Mouse (Mus musculus) hindbrain, embryonic 16.5 days (tissue): ENCODE results near the gene Fam43b. TPM values are rescaled to one million over a fixed set of nuclear protein-coding genes. Genes with fewer than 3 reads are reported as not detected.

ENCODE experiments used
- ATAC-seq: fragments of 200-750 bp; cut with Nextera tagmentation; 2 replicates; pipeline ENCODE4 v1.8.0; 2017; ENCODE audit warnings: moderate TSS enrichment, moderate library complexity
- H3K27ac ChIP-seq: fragments of 300-500 bp; sonication (generic); 2 replicates; pipeline ENCODE4 v1.5.1; 2014; ENCODE audit warnings: low read depth, mild to moderate bottlenecking, control low read depth, low read length, moderate library complexity
- H3K27me3 ChIP-seq: fragments of 300-500 bp; sonication (generic); replicated peaks from 2 replicates; pipeline ENCODE4 v1.6.1; 2014; ENCODE audit warnings: low read length; ENCODE audit not compliant: control insufficient read depth, insufficient read depth
- H3K36me3 ChIP-seq: fragments of 300-500 bp; sonication (generic); 2 replicates; pipeline ENCODE4 v1.6.1; 2014; ENCODE audit warnings: mild to moderate bottlenecking, low read length, moderate library complexity, mixed read lengths; ENCODE audit not compliant: control insufficient read depth, insufficient read depth
- H3K4me1 ChIP-seq: fragments of 300-500 bp; sonication (generic); 2 replicates; pipeline ENCODE4 v1.6.1; 2014; ENCODE audit warnings: low read depth, low read length; ENCODE audit not compliant: control insufficient read depth, insufficient read depth
- H3K4me2 ChIP-seq: fragments of 300-500 bp; sonication (generic); 2 replicates; pipeline ENCODE4 v1.6.1; 2014; ENCODE audit warnings: mild to moderate bottlenecking, low read length, control low read depth, moderate library complexity
- H3K4me3 ChIP-seq: fragments of 300-500 bp; sonication (generic); 2 replicates; pipeline ENCODE4 v1.5.1; 2014; ENCODE audit warnings: mild to moderate bottlenecking, low read length, control low read depth, moderate library complexity
- H3K9ac ChIP-seq: fragments of 300-500 bp; sonication (generic); 2 replicates; pipeline ENCODE4 v1.6.1; 2014; ENCODE audit warnings: low read depth, mild to moderate bottlenecking, control low read depth, low read length, moderate library complexity
- H3K9me3 ChIP-seq: fragments of 300-500 bp; sonication (generic); 2 replicates; pipeline ENCODE4 v1.6.1; 2014; ENCODE audit warnings: mild to moderate bottlenecking, low read length, moderate library complexity; ENCODE audit not compliant: control insufficient read depth
- WGBS: fragments of 180-500 bp; shearing (Covaris S2); extraction: QIAGEN DNeasy Blood & Tissue Kit; methylation state at CpG from one replicate; pipeline ENCODE4 v1.1.7; 2014; 5-methylcytosine and 5-hydroxymethylcytosine counted together
- polyA plus RNA-seq: library from polyadenylated mRNA; unstranded; fragments of >200 nt; fragmentation: Nextera tagmentation; extraction: Ambion mirVana; gene quantifications from 2 replicates; pipeline ENCODE4 v1.2.1, GENCODE M21; 2015

The Fam43b gene
- polyA plus RNA-seq, 1 experiment from 2014 or later, result 17.3 TPM

DNA sequence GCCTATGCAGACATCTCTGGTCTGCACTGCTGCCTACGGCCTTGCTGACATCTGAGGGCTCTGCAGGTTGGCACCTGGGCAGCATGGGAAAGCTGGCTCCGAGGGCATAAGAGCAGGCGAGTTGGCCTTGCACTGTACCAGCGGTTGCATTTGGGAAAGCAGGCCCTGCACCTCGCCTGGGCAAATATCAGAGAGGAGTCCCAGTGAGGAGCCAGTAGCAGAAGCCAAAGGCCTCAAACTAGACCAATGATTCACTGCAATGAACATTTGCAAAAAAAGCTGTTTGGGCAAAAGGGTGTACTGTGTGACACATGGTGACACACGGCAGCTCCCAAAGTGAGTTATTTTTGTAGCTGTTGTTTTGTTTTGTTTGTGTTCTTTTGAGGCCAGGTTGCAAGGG lies 28.7 kb upstream of the Fam43b start:
- ATAC-seq, result no peak
- no peaks in the 10 kb centered on the region for H3K27me3 ChIP-seq
- WGBS, result 88% methylated on average over 6 of the region's 6 CpGs

DNA sequence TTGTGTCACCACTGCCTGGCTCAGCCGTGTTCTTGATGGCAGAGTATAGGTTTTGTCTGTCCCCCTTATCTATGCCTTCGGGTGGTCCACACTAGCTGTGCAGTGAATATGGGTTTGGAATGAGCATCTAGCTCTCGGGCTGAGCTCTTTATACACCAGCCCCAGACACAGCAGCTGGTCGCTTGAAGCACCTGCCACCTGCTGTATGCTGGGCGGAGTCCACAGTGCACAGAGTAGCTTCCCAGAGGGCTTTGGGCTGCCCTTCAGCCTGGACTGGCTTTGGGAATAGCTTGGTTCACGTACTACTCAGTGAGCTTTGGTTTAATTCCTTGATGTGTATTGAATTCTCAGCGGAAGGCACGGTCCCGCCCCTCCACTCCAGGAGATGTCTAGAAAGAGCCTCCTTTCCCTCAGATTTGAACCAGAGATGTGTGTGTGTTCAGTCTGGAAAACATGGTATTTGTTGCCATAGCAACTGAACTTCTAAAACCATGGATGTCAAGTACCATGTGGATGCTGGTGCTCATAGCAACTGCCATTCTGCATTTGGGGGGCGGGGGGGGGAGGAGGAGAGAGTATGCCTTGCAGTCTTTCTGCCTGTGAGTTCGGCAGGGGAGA lies 22.1 kb upstream of the Fam43b start:
- H3K4me3 ChIP-seq, result no peak overlapping the region
- ATAC-seq, result peak; percentile 61
- WGBS, result 53% methylated on average over 11 of the region's 11 CpGs
- no peak overlapping the region for H3K9ac ChIP-seq
- no peaks in the 10 kb centered on the region for H3K27me3 ChIP-seq
- H3K9me3 ChIP-seq, result no peaks in the 10 kb centered on the region
- H3K4me1 ChIP-seq, result peaks cover 11% of the 10 kb centered on the region
- H3K36me3 ChIP-seq, result no peaks in the 10 kb centered on the region
- no peak overlapping the region for H3K27ac ChIP-seq
- H3K4me2 ChIP-seq, result no peak overlapping the region

More for the DNA sequence above, 28.7 kb upstream of the Fam43b start:
- Histone ChIP-seq H3K9ac (no peak overlapping the region), H3K27ac (no peak overlapping the region), H3K4me1 (peaks cover 3% of the 10 kb centered on the region; the same call in 1 of the 2 replicates), H3K4me2 (no peak overlapping the region), H3K4me3 (no peak overlapping the region), H3K9me3 (no peaks in the 10 kb centered on the region), H3K36me3 (no peaks in the 10 kb centered on the region)

DNA sequence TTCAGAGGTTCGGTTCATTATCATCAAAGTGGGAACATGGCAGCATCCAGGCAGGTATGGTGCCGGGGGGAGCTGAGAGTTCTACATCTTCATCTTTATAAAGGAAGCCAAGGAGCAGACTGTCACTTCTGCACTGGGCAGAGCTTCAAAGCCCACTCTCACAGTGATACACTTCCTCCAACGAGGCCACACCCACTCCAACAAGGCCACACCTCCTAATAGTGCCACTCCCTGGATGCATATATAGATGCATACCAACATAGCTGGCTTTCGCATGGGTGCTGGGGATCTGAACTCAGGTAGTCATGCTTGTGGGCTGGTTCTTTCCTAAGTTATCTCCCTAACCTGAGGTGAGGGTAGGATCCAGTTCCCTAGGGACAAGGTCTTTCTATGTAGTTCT lies 21.6 kb upstream of the Fam43b start:
- Histone ChIP-seq H3K36me3 (no peaks in the 10 kb centered on the region), H3K4me2 (no peak overlapping the region), H3K9ac (no peak overlapping the region), H3K4me1 (peaks cover 11% of the 10 kb centered on the region), H3K27me3 (no peaks in the 10 kb centered on the region), H3K27ac (no peak overlapping the region), H3K4me3 (no peak overlapping the region), H3K9me3 (no peaks in the 10 kb centered on the region)
- 90% methylated on average over 4 of the region's 4 CpGs for WGBS
- ATAC-seq, result no peak

DNA sequence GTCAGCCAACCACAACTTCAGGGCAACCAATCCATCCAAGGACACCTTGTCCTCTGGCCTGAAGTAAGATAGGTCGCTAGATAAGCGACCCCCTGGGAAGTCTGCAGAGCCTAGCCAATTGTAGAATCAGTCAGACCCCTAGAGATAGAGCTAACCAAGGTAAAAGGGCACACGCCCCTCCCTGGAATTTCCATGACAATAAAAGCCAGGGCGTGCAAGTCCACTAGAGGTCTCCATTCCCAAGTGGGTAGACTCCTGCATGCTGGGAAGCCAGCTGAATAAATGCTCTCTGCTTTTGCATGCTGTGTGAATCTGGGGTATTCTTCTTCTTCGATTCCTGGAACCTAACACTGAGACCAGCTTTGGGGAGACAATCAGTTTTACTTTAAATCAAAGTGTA lies 20.1 kb upstream of the Fam43b start:
- WGBS, result 54% methylated on average over 5 of the region's 5 CpGs
- no peaks in the 10 kb centered on the region for H3K9me3 ChIP-seq
- H3K9ac ChIP-seq, result no peak overlapping the region
- H3K4me2 ChIP-seq, result no peak overlapping the region
- H3K4me3 ChIP-seq, result no peak overlapping the region
- ATAC-seq, result no peak
- H3K27me3 ChIP-seq, result no peaks in the 10 kb centered on the region
- H3K36me3 ChIP-seq, result no peaks in the 10 kb centered on the region
- no peak overlapping the region for H3K27ac ChIP-seq
- H3K4me1 ChIP-seq, result peaks cover 11% of the 10 kb centered on the region

DNA sequence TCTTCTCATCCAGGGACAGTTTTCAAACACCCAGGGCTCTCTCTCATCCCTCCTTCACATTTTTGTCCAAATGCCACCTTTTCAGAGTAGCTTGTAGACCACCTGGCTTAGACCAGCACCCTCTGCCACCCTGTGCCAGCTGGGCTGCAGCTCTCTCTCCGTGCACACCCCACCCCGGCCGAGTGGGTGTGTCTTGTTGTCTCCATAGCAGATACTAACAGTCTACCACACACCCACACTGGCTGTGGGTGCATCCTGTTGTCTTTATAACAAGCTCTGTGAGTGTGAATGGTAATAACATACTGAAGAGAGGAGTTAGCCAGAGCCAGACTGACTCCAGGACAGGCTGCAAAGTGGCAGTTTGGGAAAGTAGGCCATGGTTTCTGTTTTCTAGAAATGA lies 19.7 kb upstream of the Fam43b start:
- Histone ChIP-seq H3K4me1 (peaks cover 11% of the 10 kb centered on the region), H3K36me3 (no peaks in the 10 kb centered on the region), H3K9ac (no peak overlapping the region), H3K9me3 (no peaks in the 10 kb centered on the region), H3K27ac (no peak overlapping the region), H3K4me3 (no peak overlapping the region), H3K27me3 (no peaks in the 10 kb centered on the region), H3K4me2 (no peak overlapping the region)
- WGBS, result 79% methylated on average over 3 of the region's 3 CpGs
- no peak for ATAC-seq

DNA sequence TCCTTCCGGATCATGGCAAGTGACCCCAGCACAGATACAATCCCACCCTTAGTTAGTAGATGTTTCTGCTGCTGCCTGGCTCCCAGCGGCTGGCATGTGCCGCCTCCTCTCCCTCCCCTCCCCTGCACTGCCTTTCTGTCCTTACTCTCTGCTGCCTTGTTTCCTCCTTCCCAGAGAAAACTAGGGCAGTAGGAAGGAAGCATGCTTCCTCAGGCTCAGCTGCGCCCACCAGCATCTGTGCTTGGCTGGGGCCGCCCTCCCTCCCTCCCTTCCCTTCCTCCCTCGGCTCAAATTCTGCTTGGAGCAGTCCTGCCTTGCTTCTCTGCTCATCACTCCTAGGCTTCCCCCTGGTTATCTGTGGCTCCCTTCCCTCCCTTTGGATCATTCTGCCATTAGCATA lies 18.4 kb upstream of the Fam43b start:
- 16% methylated on average over 6 of the region's 6 CpGs for WGBS
- Histone ChIP-seq H3K27me3 (no peaks in the 10 kb centered on the region), H3K4me2 (peak overlapping the region; percentile 4; the same call in 1 of the 2 replicates), H3K9me3 (no peaks in the 10 kb centered on the region), H3K4me3 (no peak overlapping the region), H3K27ac (peak overlapping the region; percentile 57), H3K36me3 (no peaks in the 10 kb centered on the region), H3K9ac (no peak overlapping the region; the same call in 1 of the 2 replicates), H3K4me1 (peaks cover 11% of the 10 kb centered on the region)
- ATAC-seq, result peak; percentile 67

DNA sequence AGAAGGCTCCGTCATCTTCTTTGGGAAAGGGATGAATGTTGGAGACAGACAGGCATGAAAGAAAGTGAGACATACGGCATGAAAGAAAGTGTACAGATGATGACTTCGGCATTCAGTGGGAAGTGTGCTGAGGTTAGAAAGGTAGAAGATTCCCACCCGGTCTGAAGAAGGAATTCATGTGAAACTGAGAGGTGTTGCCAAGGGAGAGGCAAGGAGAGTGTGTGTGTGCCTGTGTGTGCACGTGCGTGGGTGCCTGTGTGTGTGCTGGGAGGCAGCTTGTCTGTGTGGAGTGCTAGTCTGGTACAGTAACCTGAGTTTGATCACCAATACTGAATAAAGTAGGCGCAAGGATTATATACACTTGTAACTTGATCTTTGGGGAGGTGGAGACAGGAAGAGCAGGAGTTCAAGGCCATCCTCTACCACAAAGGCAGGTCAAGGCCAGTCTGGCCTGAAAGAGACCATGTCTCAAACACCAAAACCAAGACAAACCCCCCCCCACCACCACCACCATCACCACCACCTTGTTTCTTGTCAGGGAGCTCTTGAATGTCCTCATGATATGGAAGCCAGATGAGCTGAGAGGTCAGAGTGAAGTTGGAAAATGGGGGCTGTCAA lies 15.3 kb upstream of the Fam43b start:
- Histone ChIP-seq H3K4me2 (no peak overlapping the region), H3K27me3 (no peaks in the 10 kb centered on the region; the same call in 1 of the 2 replicates), H3K4me3 (no peak overlapping the region), H3K36me3 (no peaks in the 10 kb centered on the region), H3K9me3 (no peaks in the 10 kb centered on the region), H3K4me1 (peaks cover 9% of the 10 kb centered on the region), H3K27ac (no peak overlapping the region), H3K9ac (no peak overlapping the region)
- no peak for ATAC-seq
- WGBS, result 51% methylated on average over 7 of the region's 7 CpGs

DNA sequence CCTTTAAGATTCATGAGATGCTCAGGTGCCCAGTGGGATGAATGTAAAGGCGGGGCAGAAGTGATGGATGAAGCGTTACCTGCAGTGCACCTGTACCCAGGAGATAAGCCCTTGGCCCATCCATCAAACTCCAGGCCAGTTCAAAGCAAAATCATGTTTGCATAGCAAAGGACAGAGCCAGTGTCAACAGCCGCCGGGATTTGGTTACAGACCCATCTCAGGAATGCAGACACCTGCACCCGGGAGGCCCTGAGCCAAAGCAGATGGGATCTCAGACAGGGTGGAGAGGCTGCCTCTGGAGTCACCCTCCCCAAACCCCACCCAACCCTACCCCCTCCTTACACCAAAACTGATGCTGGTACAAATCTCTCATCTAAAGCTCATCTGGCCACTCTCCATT lies 14.7 kb upstream of the Fam43b start:
- Histone ChIP-seq H3K27me3 (no peaks in the 10 kb centered on the region; the same call in 1 of the 2 replicates), H3K9ac (no peak overlapping the region), H3K9me3 (no peaks in the 10 kb centered on the region), H3K4me2 (no peak overlapping the region), H3K4me3 (no peak overlapping the region), H3K36me3 (no peaks in the 10 kb centered on the region), H3K4me1 (peaks cover 9% of the 10 kb centered on the region), H3K27ac (no peak overlapping the region)
- ATAC-seq, result no peak
- 13% methylated on average over 5 of the region's 5 CpGs for WGBS

DNA sequence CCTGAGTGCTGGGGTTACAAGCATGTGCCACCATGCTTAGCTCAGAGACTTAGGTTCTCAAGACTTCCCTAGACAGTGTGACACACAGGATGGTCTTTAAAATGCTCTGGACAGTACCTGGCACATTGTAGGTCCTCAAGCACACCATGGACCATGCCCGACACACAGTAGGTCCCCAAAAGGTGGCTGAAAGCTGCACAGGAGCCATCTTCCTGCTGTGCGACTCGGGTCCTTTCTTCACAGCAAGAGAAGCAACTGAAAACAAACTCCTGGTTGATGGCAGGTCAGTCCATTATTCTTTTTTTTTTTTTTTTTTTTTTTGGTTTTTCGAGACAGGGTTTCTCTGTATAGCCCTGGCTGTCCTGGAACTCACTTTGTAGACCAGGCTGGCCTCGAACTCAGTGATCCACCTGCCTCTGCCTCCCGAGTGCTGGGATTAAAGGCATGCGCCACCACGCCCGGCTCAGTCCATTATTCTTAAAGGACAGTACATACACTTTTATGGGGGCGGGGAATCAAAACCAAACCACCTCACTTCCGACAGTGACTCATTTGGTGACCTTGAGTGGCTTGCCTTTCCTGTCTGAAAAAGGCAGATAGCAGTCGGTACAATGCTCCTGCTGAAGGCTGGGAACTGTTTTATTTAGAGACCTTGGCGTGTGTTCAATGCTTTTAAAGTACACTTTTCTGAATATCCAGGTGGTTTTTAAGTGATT lies 11.3 kb upstream of the Fam43b start:
- Histone ChIP-seq H3K27me3 (no peaks in the 10 kb centered on the region; the same call in 1 of the 2 replicates), H3K4me1 (no peaks in the 10 kb centered on the region), H3K4me3 (no peak overlapping the region), H3K27ac (no peak overlapping the region), H3K9ac (no peak overlapping the region), H3K9me3 (no peaks in the 10 kb centered on the region), H3K36me3 (no peaks in the 10 kb centered on the region), H3K4me2 (no peak overlapping the region)
- no peak for ATAC-seq
- WGBS, result 85% methylated on average over 11 of the region's 13 CpGs
